Mouse (Mus musculus) stomach, embryonic 16.5 days (tissue): ENCODE data around the gene Suclg1. TPM values are rescaled to one million over a fixed set of nuclear protein-coding genes. Genes with fewer than 3 reads are reported as not detected.

Source experiments
- polyA plus RNA-seq: library from polyadenylated mRNA; unstranded; fragments of >200 nt; fragmentation: Nextera tagmentation; extraction: Ambion mirVana; gene quantifications from 2 replicates; pipeline ENCODE4 v1.2.1, GENCODE M21; 2015

Gene Suclg1
- polyA plus RNA-seq, 1 experiment from 2014 or later: 205 TPM

Other genes starting within 250 kb of the Suclg1 start
- 0.05 and 0.10 TPM in 2 replicates for gene Dnah6, start 26.7 kb upstream of the Suclg1 start, polyA plus RNA-seq
- gene 4931417E11Rik, start 221.3 kb downstream of the Suclg1 start, polyA plus RNA-seq: not detected in 2 replicates